Mouse (Mus musculus) myocyte (in vitro differentiated cells): ENCODE results near the gene Wsb1.

Experiments
- E2F4 ChIP-seq: IDR thresholded peaks from one replicate; pipeline ENCODE4 v1.6.1; 2011; ENCODE audit warnings: mild to moderate bottlenecking, control low read depth, moderate library complexity; ENCODE audit not compliant: insufficient read depth
- POLR2A ChIP-seq: IDR thresholded peaks from one replicate; pipeline ENCODE4 v1.6.1; 2011; ENCODE audit warnings: low read depth, mild to moderate bottlenecking, control low read depth, moderate library complexity; ENCODE audit not compliant: insufficient read length

- TF ChIP-seq E2F4: no peak
- TF ChIP-seq POLR2A: no peak
These were observed 50.0 kb downstream of the Wsb1 start for GRCm38 (mm10) chr11:79204444-79204843.
